Mouse (Mus musculus): ENCODE data around the gene Negr1. TPM values are rescaled to one million over a fixed set of nuclear protein-coding genes. Genes with fewer than 3 reads are reported as not detected.

The Negr1 gene
- polyA plus RNA-seq, 1 experiment from 2014 or later, result 4.2 TPM

- DNase-seq (ENCODE audit: low spot score), result no peak
- no peak for ATAC-seq (ENCODE audit: insufficient read depth, low FRiP score, low TSS enrichment)
Observed at GRCm38 (mm10) chr3:157096284-157096683, 534.7 kb downstream of the Negr1 start.

GRCm38 (mm10) chr3:157097514-157097913 is 535.9 kb downstream of the Negr1 start:
- H3K4me1 ChIP-seq (ENCODE audit: control insufficient read depth, insufficient read depth, low read length), result no peaks in the 10 kb centered on the region
- H3K27me3 ChIP-seq (ENCODE audit: control insufficient read depth, insufficient read depth, low read length), result no peaks in the 10 kb centered on the region
- H3K4me3 ChIP-seq (ENCODE audit: low read depth, low read length), result no peak overlapping the region
- no peak overlapping the region for H3K27ac ChIP-seq (ENCODE audit: low read depth, low read length)
- no peaks in the 10 kb centered on the region for H3K36me3 ChIP-seq (ENCODE audit: control insufficient read depth, insufficient read depth, low read length)
- no peak overlapping the region for H3K9ac ChIP-seq (ENCODE audit: low read length)
- no peak for ATAC-seq (ENCODE audit: insufficient read depth, low FRiP score, low TSS enrichment)
- H3K9me3 ChIP-seq (ENCODE audit: control insufficient read depth, low read length), result no peaks in the 10 kb centered on the region
- DNase-seq (ENCODE audit: low spot score), result no peak
- no peak overlapping the region for H3K4me2 ChIP-seq (ENCODE audit: low read depth)

More at GRCm38 (mm10) chr3:157096284-157096683, 534.7 kb downstream of the Negr1 start:
- H3K4me2 ChIP-seq (ENCODE audit: low read depth), result no peak overlapping the region
- H3K9me3 ChIP-seq (ENCODE audit: control insufficient read depth, low read length), result no peaks in the 10 kb centered on the region
- no peaks in the 10 kb centered on the region for H3K4me1 ChIP-seq (ENCODE audit: control insufficient read depth, insufficient read depth, low read length)
- H3K27ac ChIP-seq (ENCODE audit: low read depth, low read length), result no peak overlapping the region
- WGBS, result 91% methylated on average over 1 of the region's 1 CpGs
- H3K4me3 ChIP-seq (ENCODE audit: low read depth, low read length), result no peak overlapping the region
- no peak overlapping the region for H3K9ac ChIP-seq (ENCODE audit: low read length)
- H3K27me3 ChIP-seq (ENCODE audit: control insufficient read depth, insufficient read depth, low read length), result no peaks in the 10 kb centered on the region
- H3K36me3 ChIP-seq (ENCODE audit: control insufficient read depth, insufficient read depth, low read length), result no peaks in the 10 kb centered on the region

GRCm38 (mm10) chr3:157098417-157098816 is 536.8 kb downstream of the Negr1 start:
- 55% methylated on average over 6 of the region's 6 CpGs for WGBS
- H3K27me3 ChIP-seq (ENCODE audit: control insufficient read depth, insufficient read depth, low read length), result no peaks in the 10 kb centered on the region
- no peaks in the 10 kb centered on the region for H3K36me3 ChIP-seq (ENCODE audit: control insufficient read depth, insufficient read depth, low read length)
- DNase-seq (ENCODE audit: low spot score), result no peak
- no peak overlapping the region for H3K4me3 ChIP-seq (ENCODE audit: low read depth, low read length)
- no peak for ATAC-seq (ENCODE audit: insufficient read depth, low FRiP score, low TSS enrichment)
- no peak overlapping the region for H3K9ac ChIP-seq (ENCODE audit: low read length)
- H3K4me1 ChIP-seq (ENCODE audit: control insufficient read depth, insufficient read depth, low read length), result no peaks in the 10 kb centered on the region
- no peaks in the 10 kb centered on the region for H3K9me3 ChIP-seq (ENCODE audit: control insufficient read depth, low read length)
- H3K4me2 ChIP-seq (ENCODE audit: low read depth), result no peak overlapping the region
- H3K27ac ChIP-seq (ENCODE audit: low read depth, low read length), result no peak overlapping the region

GRCm38 (mm10) chr3:157104866-157105579 is 543.4 kb downstream of the Negr1 start:
- H3K27me3 ChIP-seq (ENCODE audit: control insufficient read depth, insufficient read depth, low read length), result no peaks in the 10 kb centered on the region
- no peak for DNase-seq (ENCODE audit: low spot score)
- H3K9ac ChIP-seq (ENCODE audit: low read length), result no peak overlapping the region
- no peak overlapping the region for H3K4me3 ChIP-seq (ENCODE audit: low read depth, low read length)
- 88% methylated on average over 3 of the region's 3 CpGs for WGBS
- ATAC-seq (ENCODE audit: insufficient read depth, low FRiP score, low TSS enrichment), result no peak
- H3K4me2 ChIP-seq (ENCODE audit: low read depth), result no peak overlapping the region
- no peaks in the 10 kb centered on the region for H3K9me3 ChIP-seq (ENCODE audit: control insufficient read depth, low read length)
- H3K27ac ChIP-seq (ENCODE audit: low read depth, low read length), result no peak overlapping the region
- H3K36me3 ChIP-seq (ENCODE audit: control insufficient read depth, insufficient read depth, low read length), result no peaks in the 10 kb centered on the region
- H3K4me1 ChIP-seq (ENCODE audit: control insufficient read depth, insufficient read depth, low read length), result no peaks in the 10 kb centered on the region

GRCm38 (mm10) chr3:157105580-157106264 is 544.1 kb downstream of the Negr1 start:
- H3K27me3 ChIP-seq (ENCODE audit: control insufficient read depth, insufficient read depth, low read length), result no peaks in the 10 kb centered on the region
- ATAC-seq (ENCODE audit: insufficient read depth, low FRiP score, low TSS enrichment) (no peak), DNase-seq (ENCODE audit: low spot score) (no peak)
- no peak overlapping the region for H3K4me3 ChIP-seq (ENCODE audit: low read depth, low read length)
- 56% methylated on average over 6 of the region's 6 CpGs for WGBS
- no peak overlapping the region for H3K9ac ChIP-seq (ENCODE audit: low read length)
- no peaks in the 10 kb centered on the region for H3K4me1 ChIP-seq (ENCODE audit: control insufficient read depth, insufficient read depth, low read length)
- no peaks in the 10 kb centered on the region for H3K9me3 ChIP-seq (ENCODE audit: control insufficient read depth, low read length)
- H3K36me3 ChIP-seq (ENCODE audit: control insufficient read depth, insufficient read depth, low read length), result no peaks in the 10 kb centered on the region
- no peak overlapping the region for H3K4me2 ChIP-seq (ENCODE audit: low read depth)
- H3K27ac ChIP-seq (ENCODE audit: low read depth, low read length), result no peak overlapping the region

GRCm38 (mm10) chr3:157108156-157108555 is 546.6 kb downstream of the Negr1 start:
- H3K9ac ChIP-seq (ENCODE audit: low read length), result no peak overlapping the region
- no peaks in the 10 kb centered on the region for H3K36me3 ChIP-seq (ENCODE audit: control insufficient read depth, insufficient read depth, low read length)
- H3K27me3 ChIP-seq (ENCODE audit: control insufficient read depth, insufficient read depth, low read length), result no peaks in the 10 kb centered on the region
- no peak for ATAC-seq (ENCODE audit: insufficient read depth, low FRiP score, low TSS enrichment)
- H3K4me3 ChIP-seq (ENCODE audit: low read depth, low read length), result no peak overlapping the region
- WGBS, result 86% methylated on average over 2 of the region's 2 CpGs
- H3K4me2 ChIP-seq (ENCODE audit: low read depth), result no peak overlapping the region
- H3K4me1 ChIP-seq (ENCODE audit: control insufficient read depth, insufficient read depth, low read length), result no peaks in the 10 kb centered on the region
- no peak for DNase-seq (ENCODE audit: low spot score)
- no peak overlapping the region for H3K27ac ChIP-seq (ENCODE audit: low read depth, low read length)
- H3K9me3 ChIP-seq (ENCODE audit: control insufficient read depth, low read length), result no peaks in the 10 kb centered on the region

GRCm38 (mm10) chr3:157109308-157109707 is 547.7 kb downstream of the Negr1 start:
- H3K36me3 ChIP-seq (ENCODE audit: control insufficient read depth, insufficient read depth, low read length), result no peaks in the 10 kb centered on the region
- no peak overlapping the region for H3K4me3 ChIP-seq (ENCODE audit: low read depth, low read length)
- ATAC-seq (ENCODE audit: insufficient read depth, low FRiP score, low TSS enrichment) (peak; percentile 74), DNase-seq (ENCODE audit: low spot score) (peak; percentile 29)
- H3K9me3 ChIP-seq (ENCODE audit: control insufficient read depth, low read length), result no peaks in the 10 kb centered on the region
- no peaks in the 10 kb centered on the region for H3K4me1 ChIP-seq (ENCODE audit: control insufficient read depth, insufficient read depth, low read length)
- H3K27ac ChIP-seq (ENCODE audit: low read depth, low read length), result no peak overlapping the region
- H3K4me2 ChIP-seq (ENCODE audit: low read depth), result no peak overlapping the region
- H3K9ac ChIP-seq (ENCODE audit: low read length), result no peak overlapping the region
- no peaks in the 10 kb centered on the region for H3K27me3 ChIP-seq (ENCODE audit: control insufficient read depth, insufficient read depth, low read length)

GRCm38 (mm10) chr3:157115105-157115760 is 553.6 kb downstream of the Negr1 start:
- DNase-seq (ENCODE audit: low spot score) (no peak), ATAC-seq (ENCODE audit: insufficient read depth, low FRiP score, low TSS enrichment) (no peak)
- Histone ChIP-seq H3K27me3 (ENCODE audit: control insufficient read depth, insufficient read depth, low read length) (no peaks in the 10 kb centered on the region), H3K27ac (ENCODE audit: low read depth, low read length) (no peak overlapping the region), H3K4me3 (ENCODE audit: low read depth, low read length) (no peak overlapping the region), H3K4me1 (ENCODE audit: control insufficient read depth, insufficient read depth, low read length) (no peaks in the 10 kb centered on the region), H3K9me3 (ENCODE audit: control insufficient read depth, low read length) (no peaks in the 10 kb centered on the region), H3K4me2 (ENCODE audit: low read depth) (no peak overlapping the region), H3K9ac (ENCODE audit: low read length) (no peak overlapping the region), H3K36me3 (ENCODE audit: control insufficient read depth, insufficient read depth, low read length) (no peaks in the 10 kb centered on the region)
- 59% methylated on average over 5 of the region's 5 CpGs for WGBS

All from neural tube, embryonic 11.5 days (tissue).